Mouse (Mus musculus): ENCODE measurements around the gene Nubp2.

GRCm38 (mm10) chr17:24886134-24886931, at the start of gene Nubp2, which contains the start of gene Spsb3:
- TF ChIP-seq POLR2A (IDR thresholded peaks at IDR 0.05; ENCODE audit: insufficient read length, low read depth) = peak; percentile 77
- TF ChIP-seq MAX (IDR thresholded peaks at IDR 0.05; ENCODE audit: low read depth) = no peak
- peak; percentile 41 for TF ChIP-seq SRF (IDR thresholded peaks at IDR 0.05; ENCODE audit: control insufficient read depth, insufficient read length, low read depth)
- TF ChIP-seq USF1 (IDR thresholded peaks at IDR 0.05; ENCODE audit: low read depth) = no peak
- peak; percentile 46 for TF ChIP-seq E2F4 (IDR thresholded peaks at IDR 0.05; ENCODE audit: insufficient read depth)
- TF ChIP-seq POLR2AphosphoS2 (IDR thresholded peaks at IDR 0.05; ENCODE audit: insufficient read length, low read depth) = peak; percentile 76
- no peak for TF ChIP-seq MYOD1 (IDR thresholded peaks at IDR 0.05; ENCODE audit: control insufficient read depth in 1 of 3, insufficient read length in 2 of 3, low read depth in 2 of 3)
- TF ChIP-seq CEBPB (IDR thresholded peaks at IDR 0.05; ENCODE audit: insufficient read depth, poor library complexity, severe bottlenecking) = no peak
